Mouse (Mus musculus): ENCODE measurements around the gene BC034090. TPM values are rescaled to one million over a fixed set of nuclear protein-coding genes. Genes with fewer than 3 reads are reported as not detected.

Gene BC034090
- polyA plus RNA-seq, 1 experiment = 4.7 TPM

GRCm38 (mm10) chr1:155216844-155217243 lies 27.4 kb downstream of the BC034090 start:
- no peaks in the 10 kb centered on the region for H3K27me3 ChIP-seq (ENCODE audit: control insufficient read depth, insufficient read depth, low read length)
- H3K27ac ChIP-seq (ENCODE audit: control insufficient read depth, insufficient read depth, low read depth, low read length) = no peak overlapping the region
- H3K36me3 ChIP-seq (ENCODE audit: control insufficient read depth, insufficient read depth, low read length) = no peaks in the 10 kb centered on the region
- H3K4me3 ChIP-seq (ENCODE audit: control insufficient read depth, low read depth, low read length) = no peak overlapping the region
- TF ChIP-seq CTCF (IDR thresholded peaks at IDR 0.05; ENCODE audit: control insufficient read depth, insufficient read depth, insufficient replicate concordance, low read depth, low read length) (no peak), POLR2A (IDR thresholded peaks at IDR 0.05; ENCODE audit: control insufficient read depth, low read depth, low read length) (no peak)
- H3K4me1 ChIP-seq (ENCODE audit: control insufficient read depth, insufficient read depth, low read length) = no peaks in the 10 kb centered on the region; the same call in 1 of the 2 replicates

- H3K36me3 ChIP-seq (ENCODE audit: control insufficient read depth, insufficient read depth, low read length) = no peaks in the 10 kb centered on the region
- no peak overlapping the region for H3K4me3 ChIP-seq (ENCODE audit: control insufficient read depth, low read depth, low read length)
- H3K27me3 ChIP-seq (ENCODE audit: control insufficient read depth, insufficient read depth, low read length) = no peaks in the 10 kb centered on the region
- TF ChIP-seq CTCF (IDR thresholded peaks at IDR 0.05; ENCODE audit: control insufficient read depth, insufficient read depth, insufficient replicate concordance, low read depth, low read length) = no peak
- TF ChIP-seq POLR2A (IDR thresholded peaks at IDR 0.05; ENCODE audit: control insufficient read depth, low read depth, low read length) = no peak
- H3K27ac ChIP-seq (ENCODE audit: control insufficient read depth, insufficient read depth, low read depth, low read length) = no peak overlapping the region
- no peaks in the 10 kb centered on the region; the same call in 1 of the 2 replicates for H3K4me1 ChIP-seq (ENCODE audit: control insufficient read depth, insufficient read depth, low read length)
Observed at GRCm38 (mm10) chr1:155216313-155216712, 27.9 kb downstream of the BC034090 start.

GRCm38 (mm10) chr1:155215066-155215764 lies 29.0 kb downstream of the BC034090 start:
- Histone ChIP-seq H3K4me1 (ENCODE audit: control insufficient read depth, insufficient read depth, low read length) (no peaks in the 10 kb centered on the region; the same call in 1 of the 2 replicates), H3K4me3 (ENCODE audit: control insufficient read depth, low read depth, low read length) (no peak overlapping the region), H3K27ac (ENCODE audit: control insufficient read depth, insufficient read depth, low read depth, low read length) (no peak overlapping the region), H3K27me3 (ENCODE audit: control insufficient read depth, insufficient read depth, low read length) (no peaks in the 10 kb centered on the region), H3K36me3 (ENCODE audit: control insufficient read depth, insufficient read depth, low read length) (no peaks in the 10 kb centered on the region)
- no peak for TF ChIP-seq POLR2A (IDR thresholded peaks at IDR 0.05; ENCODE audit: control insufficient read depth, low read depth, low read length)

GRCm38 (mm10) chr1:155213912-155214311 lies 30.3 kb downstream of the BC034090 start:
- Histone ChIP-seq H3K36me3 (ENCODE audit: control insufficient read depth, insufficient read depth, low read length) (no peaks in the 10 kb centered on the region), H3K27me3 (ENCODE audit: control insufficient read depth, insufficient read depth, low read length) (no peaks in the 10 kb centered on the region), H3K4me3 (ENCODE audit: control insufficient read depth, low read depth, low read length) (no peak overlapping the region), H3K27ac (ENCODE audit: control insufficient read depth, insufficient read depth, low read depth, low read length) (no peak overlapping the region), H3K4me1 (ENCODE audit: control insufficient read depth, insufficient read depth, low read length) (no peaks in the 10 kb centered on the region; the same call in 1 of the 2 replicates)
- TF ChIP-seq POLR2A (IDR thresholded peaks at IDR 0.05; ENCODE audit: control insufficient read depth, low read depth, low read length) (no peak), CTCF (IDR thresholded peaks at IDR 0.05; ENCODE audit: control insufficient read depth, insufficient read depth, insufficient replicate concordance, low read depth, low read length) (no peak)

GRCm38 (mm10) chr1:155212936-155213774 lies 31.1 kb downstream of the BC034090 start:
- no peak for TF ChIP-seq CTCF (IDR thresholded peaks at IDR 0.05; ENCODE audit: control insufficient read depth, insufficient read depth, insufficient replicate concordance, low read depth, low read length)
- no peak for TF ChIP-seq POLR2A (IDR thresholded peaks at IDR 0.05; ENCODE audit: control insufficient read depth, low read depth, low read length)
- no peak overlapping the region for H3K4me3 ChIP-seq (ENCODE audit: control insufficient read depth, low read depth, low read length)
- no peaks in the 10 kb centered on the region; the same call in 1 of the 2 replicates for H3K4me1 ChIP-seq (ENCODE audit: control insufficient read depth, insufficient read depth, low read length)
- no peaks in the 10 kb centered on the region for H3K27me3 ChIP-seq (ENCODE audit: control insufficient read depth, insufficient read depth, low read length)
- H3K36me3 ChIP-seq (ENCODE audit: control insufficient read depth, insufficient read depth, low read length) = no peaks in the 10 kb centered on the region
- H3K27ac ChIP-seq (ENCODE audit: control insufficient read depth, insufficient read depth, low read depth, low read length) = no peak overlapping the region

GRCm38 (mm10) chr1:155212493-155212892 lies 31.8 kb downstream of the BC034090 start:
- Histone ChIP-seq H3K4me1 (ENCODE audit: control insufficient read depth, insufficient read depth, low read length) (no peaks in the 10 kb centered on the region; the same call in 1 of the 2 replicates), H3K36me3 (ENCODE audit: control insufficient read depth, insufficient read depth, low read length) (no peaks in the 10 kb centered on the region), H3K27me3 (ENCODE audit: control insufficient read depth, insufficient read depth, low read length) (no peaks in the 10 kb centered on the region), H3K4me3 (ENCODE audit: control insufficient read depth, low read depth, low read length) (no peak overlapping the region), H3K27ac (ENCODE audit: control insufficient read depth, insufficient read depth, low read depth, low read length) (no peak overlapping the region)
- no peak for TF ChIP-seq CTCF (IDR thresholded peaks at IDR 0.05; ENCODE audit: control insufficient read depth, insufficient read depth, insufficient replicate concordance, low read depth, low read length)
- no peak for TF ChIP-seq POLR2A (IDR thresholded peaks at IDR 0.05; ENCODE audit: control insufficient read depth, low read depth, low read length)

GRCm38 (mm10) chr1:155212081-155212480 lies 32.2 kb downstream of the BC034090 start:
- H3K4me1 ChIP-seq (ENCODE audit: control insufficient read depth, insufficient read depth, low read length) = no peaks in the 10 kb centered on the region; the same call in 1 of the 2 replicates
- TF ChIP-seq POLR2A (IDR thresholded peaks at IDR 0.05; ENCODE audit: control insufficient read depth, low read depth, low read length) = no peak
- no peak for TF ChIP-seq CTCF (IDR thresholded peaks at IDR 0.05; ENCODE audit: control insufficient read depth, insufficient read depth, insufficient replicate concordance, low read depth, low read length)
- no peaks in the 10 kb centered on the region for H3K27me3 ChIP-seq (ENCODE audit: control insufficient read depth, insufficient read depth, low read length)
- H3K27ac ChIP-seq (ENCODE audit: control insufficient read depth, insufficient read depth, low read depth, low read length) = no peak overlapping the region
- H3K36me3 ChIP-seq (ENCODE audit: control insufficient read depth, insufficient read depth, low read length) = no peaks in the 10 kb centered on the region
- H3K4me3 ChIP-seq (ENCODE audit: control insufficient read depth, low read depth, low read length) = no peak overlapping the region

Measured in testis, adult 2 months (tissue).